Mouse (Mus musculus) midbrain, embryonic 11.5 days (tissue): ENCODE measurements around the gene Ptk7. TPM values are rescaled to one million over a fixed set of nuclear protein-coding genes. Genes with fewer than 3 reads are reported as not detected.

Experiments
- ATAC-seq: fragments of 200-750 bp; cut with Nextera tagmentation; 2 replicates; pipeline ENCODE4 v1.8.0; 2017; ENCODE audit warnings: moderate TSS enrichment, moderate library complexity; ENCODE audit not compliant: low FRiP score
- DNase-seq: peaks from one replicate; pipeline ENCODE4 v3.0.0; 2015; ENCODE audit warnings: low spot score; ENCODE audit errors: missing footprints
- H3K27ac ChIP-seq: fragments of 300-500 bp; sonication (generic); 2 replicates; pipeline ENCODE4 v1.5.1; 2014; ENCODE audit warnings: low read depth, low read length
- H3K27me3 ChIP-seq: fragments of 300-500 bp; sonication (generic); 2 replicates; pipeline ENCODE4 v1.6.1; 2014; ENCODE audit warnings: mild to moderate bottlenecking, low read length, moderate library complexity, mixed read lengths; ENCODE audit not compliant: control insufficient read depth, insufficient read depth
- H3K36me3 ChIP-seq: fragments of 300-500 bp; sonication (generic); 2 replicates; pipeline ENCODE4 v1.6.1; 2014; ENCODE audit warnings: mild to moderate bottlenecking, low read length, moderate library complexity, mixed read lengths; ENCODE audit not compliant: control insufficient read depth, insufficient read depth
- H3K4me1 ChIP-seq: fragments of 300-500 bp; sonication (generic); 2 replicates; pipeline ENCODE4 v1.6.1; 2014; ENCODE audit warnings: low read length; ENCODE audit not compliant: control insufficient read depth, insufficient read depth
- H3K4me2 ChIP-seq: fragments of 300-500 bp; sonication (generic); 2 replicates; pipeline ENCODE4 v1.6.1; 2014; ENCODE audit warnings: mild to moderate bottlenecking, moderate library complexity
- H3K4me3 ChIP-seq: fragments of 300-500 bp; sonication (generic); 2 replicates; pipeline ENCODE4 v1.5.1; 2014; ENCODE audit warnings: low read depth, low read length
- H3K9ac ChIP-seq: fragments of 300-500 bp; sonication (generic); 2 replicates; pipeline ENCODE4 v1.6.1; 2014; ENCODE audit warnings: low read length
- H3K9me3 ChIP-seq: fragments of 300-500 bp; sonication (generic); 2 replicates; pipeline ENCODE4 v1.6.1; 2016; ENCODE audit warnings: low read length; ENCODE audit not compliant: control insufficient read depth
- WGBS: fragments of 180-500 bp; shearing (Covaris S2); extraction: QIAGEN DNeasy Blood & Tissue Kit; methylation state at CpG from one replicate; pipeline ENCODE4 v1.1.7; 2014; 5-methylcytosine and 5-hydroxymethylcytosine counted together
- polyA plus RNA-seq: library from polyadenylated mRNA; unstranded; fragments of >200 nt; fragmentation: Nextera tagmentation; extraction: Ambion mirVana; gene quantifications from 2 replicates; pipeline ENCODE4 v1.2.1, GENCODE M21; 2014

Ptk7 gene
- polyA plus RNA-seq, result 16.7 and 19.5 TPM in 2 replicates

- peak within 1 kb of the TSS; percentile 77 for H3K4me2 ChIP-seq
- WGBS, result under 1% methylated on average over 82 of the region's 90 CpGs
- peak within 1 kb of the TSS; percentile 93 for H3K4me3 ChIP-seq
- H3K27me3 ChIP-seq, result no peaks in the 10 kb centered on the region
- peak within 1 kb of the TSS; percentile 94 for H3K9ac ChIP-seq
- H3K36me3 ChIP-seq, result peaks cover 8% of the 10 kb centered on the region
- peak; percentile 83 for ATAC-seq
- H3K27ac ChIP-seq, result peak within 1 kb of the TSS; percentile 85
- peak; percentile 99 for DNase-seq
- H3K9me3 ChIP-seq, result no peaks in the 10 kb centered on the region
- peaks cover 28% of the 10 kb centered on the region for H3K4me1 ChIP-seq
These were observed at the start of gene Ptk7 for GRCm38 (mm10) chr17:46628791-46629684. Gene Ptk7, minus strand, starts transcription at chr17:46629504.

- no peaks in the 10 kb centered on the region for H3K27me3 ChIP-seq
- DNase-seq (no peak), ATAC-seq (no peak)
- H3K4me3 ChIP-seq, result 0 out of 2 replicates have a peak overlapping the region, but pooled peaks have one; percentile 5
- peaks cover 15% of the 10 kb centered on the region for H3K36me3 ChIP-seq
- H3K9ac ChIP-seq, result 0 out of 2 replicates have a peak overlapping the region, but pooled peaks have one; percentile 74
- no peak overlapping the region for H3K27ac ChIP-seq
- H3K4me1 ChIP-seq, result peaks cover 27% of the 10 kb centered on the region
- H3K9me3 ChIP-seq, result no peaks in the 10 kb centered on the region
- H3K4me2 ChIP-seq, result peak overlapping the region; percentile 50
- 74% methylated on average over 9 of the region's 9 CpGs for WGBS
These were observed 49.6 kb upstream of the Ptk7 start for GRCm38 (mm10) chr17:46678911-46679310.

GRCm38 (mm10) chr17:46678416-46678815 lies 49.1 kb upstream of the Ptk7 start, which contains the start of gene Mea1:
Gene Mea1, plus strand, starts transcription at chr17:46678793.
- Histone ChIP-seq H3K9ac (peak within 1 kb of the TSS; percentile 74), H3K4me2 (peak within 1 kb of the TSS; percentile 50), H3K4me1 (peaks cover 28% of the 10 kb centered on the region), H3K36me3 (peaks cover 10% of the 10 kb centered on the region), H3K4me3 (peak within 1 kb of the TSS; percentile 83), H3K27me3 (no peaks in the 10 kb centered on the region), H3K27ac (no peak within 1 kb of the TSS), H3K9me3 (no peaks in the 10 kb centered on the region)
- ATAC-seq, result no peak
- DNase-seq, result no peak
- WGBS, result 94% methylated on average over 7 of the region's 9 CpGs

GRCm38 (mm10) chr17:46674530-46675283 lies 45.4 kb upstream of the Ptk7 start:
- 17% methylated on average over 15 of the region's 15 CpGs for whole genome bisulfite sequencing
- Histone ChIP-seq H3K9ac (peak overlapping the region; percentile 67), H3K27ac (peak overlapping the region; percentile 45; the same call in 1 of the 2 replicates), H3K4me1 (peaks cover 22% of the 10 kb centered on the region), H3K36me3 (peaks cover 14% of the 10 kb centered on the region), H3K9me3 (no peaks in the 10 kb centered on the region), H3K27me3 (no peaks in the 10 kb centered on the region), H3K4me2 (peak overlapping the region; percentile 76), H3K4me3 (peak overlapping the region; percentile 61)
- peak; percentile 82 for DNase-seq
- peak; percentile 45 for ATAC-seq

- no peaks in the 10 kb centered on the region for H3K9me3 ChIP-seq
- DNase-seq, result peak; percentile 98
- peaks cover 15% of the 10 kb centered on the region for H3K4me1 ChIP-seq
- no peaks in the 10 kb centered on the region for H3K27me3 ChIP-seq
- H3K4me2 ChIP-seq, result peak within 1 kb of the TSS; percentile 76
- peak within 1 kb of the TSS; percentile 45; the same call in 1 of the 2 replicates for H3K27ac ChIP-seq
- peak within 1 kb of the TSS; percentile 61 for H3K4me3 ChIP-seq
- 1% methylated on average over 43 of the region's 43 CpGs for WGBS
- peaks cover 19% of the 10 kb centered on the region for H3K36me3 ChIP-seq
- H3K9ac ChIP-seq, result peak within 1 kb of the TSS; percentile 67
- ATAC-seq, result peak; percentile 93
These were observed 44.7 kb upstream of the Ptk7 start, which contains the start of gene Rrp36 for GRCm38 (mm10) chr17:46673850-46674529. Gene Rrp36, minus strand, starts transcription at chr17:46674352.

GRCm38 (mm10) chr17:46669911-46670310 lies 40.6 kb upstream of the Ptk7 start:
- Histone ChIP-seq H3K4me1 (peaks cover 12% of the 10 kb centered on the region), H3K27me3 (no peaks in the 10 kb centered on the region), H3K36me3 (peaks cover 20% of the 10 kb centered on the region), H3K4me3 (no peak overlapping the region), H3K9me3 (no peaks in the 10 kb centered on the region), H3K4me2 (no peak overlapping the region), H3K27ac (no peak overlapping the region), H3K9ac (no peak overlapping the region)
- 97% methylated on average over 10 of the region's 10 CpGs for WGBS
- peak; percentile 71 for DNase-seq
- no peak for ATAC-seq

- no peak for ATAC-seq
- no peak overlapping the region for H3K4me3 ChIP-seq
- H3K36me3 ChIP-seq, result peaks cover 33% of the 10 kb centered on the region
- H3K27me3 ChIP-seq, result no peaks in the 10 kb centered on the region
- peak; percentile 59 for DNase-seq
- H3K9ac ChIP-seq, result no peak overlapping the region
- WGBS, result 93% methylated on average over 16 of the region's 16 CpGs
- H3K27ac ChIP-seq, result no peak overlapping the region
- no peaks in the 10 kb centered on the region for H3K9me3 ChIP-seq
- no peak overlapping the region for H3K4me2 ChIP-seq
- H3K4me1 ChIP-seq, result no peaks in the 10 kb centered on the region
These were observed 38.4 kb upstream of the Ptk7 start for GRCm38 (mm10) chr17:46667712-46668111.

- Histone ChIP-seq H3K9me3 (no peaks in the 10 kb centered on the region), H3K27ac (no peak overlapping the region), H3K4me2 (no peak overlapping the region), H3K27me3 (no peaks in the 10 kb centered on the region), H3K36me3 (peaks cover 40% of the 10 kb centered on the region), H3K4me1 (no peaks in the 10 kb centered on the region), H3K9ac (no peak overlapping the region), H3K4me3 (no peak overlapping the region)
- no peak for DNase-seq
- no peak for ATAC-seq
- WGBS, result 95% methylated on average over 5 of the region's 5 CpGs
These were observed 33.4 kb upstream of the Ptk7 start for GRCm38 (mm10) chr17:46662730-46663129.
